Mouse (Mus musculus) lung, adult 2 months (tissue): Measurements from ENCODE around the gene Tlcd2.

Source experiments
- CTCF ChIP-seq: fragments of 200-500 bp; IDR thresholded peaks from 2 replicates; pipeline ENCODE4 v1.5.1; 2011; ENCODE audit warnings: mild to moderate bottlenecking, low read length, control low read depth; ENCODE audit not compliant: insufficient read depth
- POLR2A ChIP-seq: fragments of 200-500 bp; IDR thresholded peaks from 2 replicates; pipeline ENCODE4 v1.6.1; 2011; ENCODE audit warnings: low read depth, mild to moderate bottlenecking, control low read depth, low read length, borderline replicate concordance; ENCODE audit errors: extremely low read depth

DNA sequence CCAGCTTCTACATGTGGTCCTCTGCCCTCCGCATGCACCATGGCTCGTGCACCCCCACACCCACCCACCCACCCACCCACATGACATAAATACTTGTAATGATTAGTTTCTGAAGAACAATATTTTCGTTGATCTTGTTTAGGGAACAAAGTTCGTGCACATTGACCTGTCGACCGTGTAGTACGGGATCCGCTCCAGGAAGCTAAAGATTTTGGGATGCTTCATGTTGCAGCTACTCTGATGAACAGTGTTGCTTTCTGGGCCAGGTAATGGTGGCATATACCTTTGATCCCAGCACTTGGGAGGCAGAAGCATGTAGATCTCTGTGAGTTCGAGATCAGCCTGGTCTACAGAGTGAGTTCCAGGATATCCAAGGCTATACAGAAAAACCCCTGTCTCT is 37.5 kb upstream of the Tlcd2 start:
- TF ChIP-seq POLR2A (no peak), CTCF (no peak)
